Mouse (Mus musculus) myocyte (in vitro differentiated cells): ENCODE results near the gene Crybb1.

ENCODE experiments used
- CEBPB ChIP-seq: IDR thresholded peaks from 2 replicates; pipeline ENCODE4 v1.6.1; 2011; ENCODE audit warnings: mild to moderate bottlenecking, moderate library complexity; ENCODE audit not compliant: poor library complexity, insufficient read depth, severe bottlenecking
- E2F4 ChIP-seq: IDR thresholded peaks from one replicate; pipeline ENCODE4 v1.6.1; 2011; ENCODE audit warnings: mild to moderate bottlenecking, control low read depth, moderate library complexity; ENCODE audit not compliant: insufficient read depth
- MAX ChIP-seq: IDR thresholded peaks from one replicate; pipeline ENCODE4 v1.6.1; 2011; ENCODE audit warnings: low read depth, mild to moderate bottlenecking, control low read depth
- MYOD1 ChIP-seq, 3 experiments: IDR thresholded peaks; one replicate each; pipeline ENCODE4 v1.6.1; 2011; ENCODE audit warnings: control low read depth in 2 of 3, low read depth in 2 of 3, mild to moderate bottlenecking in 2 of 3, moderate library complexity in 1 of 3; ENCODE audit not compliant: insufficient read length in 2 of 3, control insufficient read depth in 1 of 3
- MYOG ChIP-seq, 3 experiments: IDR thresholded peaks; one replicate each; pipeline ENCODE4 v1.6.1; 2011; ENCODE audit warnings: control low read depth in 2 of 3, low read depth in 2 of 3, mild to moderate bottlenecking in 2 of 3; ENCODE audit not compliant: insufficient read length in 2 of 3, control insufficient read depth in 1 of 3, insufficient read depth in 1 of 3
- POLR2A ChIP-seq: IDR thresholded peaks from one replicate; pipeline ENCODE4 v1.6.1; 2011; ENCODE audit warnings: low read depth, mild to moderate bottlenecking, control low read depth, moderate library complexity; ENCODE audit not compliant: insufficient read length
- POLR2AphosphoS2 ChIP-seq: IDR thresholded peaks from one replicate; pipeline ENCODE4 v1.6.1; 2011; ENCODE audit warnings: low read depth, control low read depth; ENCODE audit not compliant: insufficient read length
- REST ChIP-seq: IDR thresholded peaks from one replicate; pipeline ENCODE4 v1.6.1; 2011; ENCODE audit warnings: mild to moderate bottlenecking, control low read depth, moderate library complexity; ENCODE audit not compliant: insufficient read depth, insufficient read length
- TCF12 ChIP-seq: IDR thresholded peaks from one replicate; pipeline ENCODE4 v1.6.1; 2011; ENCODE audit warnings: mild to moderate bottlenecking, control low read depth; ENCODE audit not compliant: poor library complexity, insufficient read depth, severe bottlenecking
- TCF3 ChIP-seq: IDR thresholded peaks from one replicate; pipeline ENCODE4 v1.6.1; 2011; ENCODE audit warnings: low read depth, control low read depth; ENCODE audit not compliant: insufficient read length
- USF1 ChIP-seq: IDR thresholded peaks from one replicate; pipeline ENCODE4 v1.6.1; 2011; ENCODE audit warnings: low read depth, mild to moderate bottlenecking, control low read depth, moderate library complexity

GRCm38 (mm10) chr5:112237439-112237838, 18.2 kb upstream of the Crybb1 start:
- TF ChIP-seq POLR2A (no peak), TCF12 (no peak), MAX (no peak), USF1 (no peak), MYOD1 (IDR thresholded peaks at IDR 0.05; ENCODE audit: control insufficient read depth in 1 of 3, insufficient read length in 2 of 3, low read depth in 2 of 3) (peak in 2 of 3 experiments; percentile 59 to 75), POLR2AphosphoS2 (no peak), E2F4 (no peak), MYOG (IDR thresholded peaks at IDR 0.05; ENCODE audit: control insufficient read depth in 1 of 3, insufficient read depth in 1 of 3, insufficient read length in 2 of 3, low read depth in 2 of 3) (peak in 2 of 3 experiments; percentile 69 to 77), TCF3 (no peak), CEBPB (no peak), REST (no peak)
